Mouse (Mus musculus) hindbrain, embryonic 14.5 days (tissue): ENCODE measurements around the gene Bcr. TPM values are rescaled to one million over a fixed set of nuclear protein-coding genes. Genes with fewer than 3 reads are reported as not detected.

ENCODE experiments used
- ATAC-seq: fragments of 200-750 bp; cut with Nextera tagmentation; 2 replicates; pipeline ENCODE4 v1.8.0; 2017; ENCODE audit warnings: moderate number of reproducible peaks, mild to moderate bottlenecking, moderate TSS enrichment, moderate library complexity; ENCODE audit not compliant: low FRiP score
- DNase-seq: peaks from one replicate; pipeline ENCODE4 v3.0.0-alpha.2; 2015; ENCODE audit warnings: low spot score
- H3K27ac ChIP-seq: fragments of 300-500 bp; sonication (generic); 2 replicates; pipeline ENCODE4 v1.5.1; 2014; ENCODE audit warnings: mild to moderate bottlenecking, moderate library complexity
- H3K27me3 ChIP-seq: fragments of 300-500 bp; sonication (generic); 2 replicates; pipeline ENCODE4 v1.6.1; 2014; ENCODE audit warnings: mild to moderate bottlenecking, low read length, mixed read lengths; ENCODE audit not compliant: control insufficient read depth, insufficient read depth
- H3K36me3 ChIP-seq: fragments of 300-500 bp; sonication (generic); replicated peaks from 2 replicates; pipeline ENCODE4 v1.6.1; 2014; ENCODE audit not compliant: control insufficient read depth, insufficient read depth
- H3K4me1 ChIP-seq: fragments of 300-500 bp; sonication (generic); replicated peaks from 2 replicates; pipeline ENCODE4 v1.6.1; 2014; ENCODE audit warnings: antibody characterized with exemption, low read length, mixed read lengths; ENCODE audit not compliant: control insufficient read depth, insufficient read depth
- H3K4me2 ChIP-seq: fragments of 300-500 bp; sonication (generic); replicated peaks from 2 replicates; pipeline ENCODE4 v1.6.1; 2014; ENCODE audit warnings: mild to moderate bottlenecking, moderate library complexity
- H3K4me3 ChIP-seq: fragments of 300-500 bp; sonication (generic); replicated peaks from 2 replicates; pipeline ENCODE4 v1.5.1; 2014; ENCODE audit warnings: mild to moderate bottlenecking, low read length
- H3K9ac ChIP-seq: fragments of 300-500 bp; sonication (generic); 2 replicates; pipeline ENCODE4 v1.6.1; 2014
- H3K9me3 ChIP-seq: fragments of 300-500 bp; sonication (generic); 2 replicates; pipeline ENCODE4 v1.6.1; 2016; ENCODE audit warnings: low read length; ENCODE audit not compliant: control insufficient read depth
- WGBS: fragments of 180-500 bp; shearing (Covaris S2); extraction: QIAGEN DNeasy Blood & Tissue Kit; methylation state at CpG from one replicate; pipeline ENCODE4 v1.1.7; 2014; 5-methylcytosine and 5-hydroxymethylcytosine counted together
- polyA plus RNA-seq: library from polyadenylated mRNA; unstranded; fragments of >200 nt; fragmentation: Nextera tagmentation; extraction: Ambion mirVana; gene quantifications from 2 replicates; pipeline ENCODE4 v1.2.1, GENCODE M21; 2014

The Bcr gene
- polyA plus RNA-seq, 1 experiment from 2014 or later: 24.0 TPM

DNA sequence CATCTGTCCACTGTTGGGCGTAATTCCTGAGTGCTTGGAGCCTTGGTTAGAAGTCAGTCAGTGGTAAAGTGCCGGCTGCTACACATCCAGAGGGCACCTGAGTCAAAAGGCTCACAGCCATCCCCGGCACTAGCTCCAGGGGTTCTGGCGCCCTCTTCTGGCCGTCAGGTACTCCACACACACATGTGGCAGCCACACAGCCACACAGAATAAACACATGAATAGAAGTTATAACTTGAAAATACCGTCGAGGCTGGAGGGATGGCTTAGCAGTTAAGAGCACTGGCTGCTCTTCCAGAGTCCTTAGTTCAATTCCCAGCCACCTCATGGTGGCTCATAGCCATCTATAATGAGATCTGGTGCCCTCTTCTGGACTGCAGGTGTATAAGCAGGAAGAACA lies 131.3 kb downstream of the Bcr start:
- no peak overlapping the region for H3K9ac ChIP-seq
- H3K4me1 ChIP-seq: no peaks in the 10 kb centered on the region
- no peak overlapping the region for H3K4me3 ChIP-seq
- no peaks in the 10 kb centered on the region for H3K9me3 ChIP-seq
- ATAC-seq (no peak), DNase-seq (no peak)
- H3K4me2 ChIP-seq: no peak overlapping the region
- H3K27me3 ChIP-seq: no peaks in the 10 kb centered on the region
- H3K36me3 ChIP-seq: no peaks in the 10 kb centered on the region
- H3K27ac ChIP-seq: no peak overlapping the region
- WGBS: 48% methylated on average over 7 of the region's 7 CpGs

GRCm38 (mm10) chr10:75197817-75198216 lies 137.4 kb downstream of the Bcr start:
- no peak for DNase-seq
- H3K4me2 ChIP-seq: no peak overlapping the region
- WGBS: 93% methylated on average over 1 of the region's 1 CpGs
- H3K9ac ChIP-seq: no peak overlapping the region
- H3K27ac ChIP-seq: no peak overlapping the region
- no peaks in the 10 kb centered on the region for H3K27me3 ChIP-seq
- H3K4me3 ChIP-seq: no peak overlapping the region
- no peaks in the 10 kb centered on the region for H3K4me1 ChIP-seq
- ATAC-seq: no peak
- H3K36me3 ChIP-seq: no peaks in the 10 kb centered on the region
- no peaks in the 10 kb centered on the region for H3K9me3 ChIP-seq

- no peak for ATAC-seq
Observed at GRCm38 (mm10) chr10:75200733-75201132, 140.3 kb downstream of the Bcr start.

DNA sequence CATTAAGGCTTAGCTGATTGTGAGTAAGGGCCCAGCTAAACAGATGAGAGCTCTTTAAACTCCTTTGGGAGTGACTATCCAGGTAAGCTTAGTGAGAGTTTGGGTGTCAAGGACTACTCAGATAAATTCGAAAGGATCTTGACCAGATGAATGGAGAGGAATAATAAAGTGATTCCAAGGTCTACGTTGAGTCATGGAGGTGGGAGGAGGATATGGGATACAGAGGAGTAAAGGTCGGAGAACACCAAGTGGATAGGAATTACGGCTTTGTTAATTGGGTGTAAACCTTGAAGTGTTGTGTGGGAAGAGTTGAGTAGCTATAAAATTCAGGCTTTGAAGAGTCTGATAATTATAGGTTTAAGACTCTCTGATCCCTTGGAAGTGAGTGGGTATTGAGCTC lies 145.8 kb downstream of the Bcr start:
- Histone ChIP-seq H3K27me3 (no peaks in the 10 kb centered on the region), H3K4me1 (no peaks in the 10 kb centered on the region), H3K4me3 (no peak overlapping the region), H3K9me3 (no peaks in the 10 kb centered on the region), H3K4me2 (no peak overlapping the region), H3K9ac (no peak overlapping the region), H3K36me3 (no peaks in the 10 kb centered on the region), H3K27ac (no peak overlapping the region)
- DNase-seq (no peak), ATAC-seq (no peak)
- WGBS: 82% methylated on average over 4 of the region's 4 CpGs

More at GRCm38 (mm10) chr10:75200733-75201132, 140.3 kb downstream of the Bcr start:
- H3K4me1 ChIP-seq: no peaks in the 10 kb centered on the region
- H3K27me3 ChIP-seq: no peaks in the 10 kb centered on the region
- no peak for DNase-seq
- 91% methylated on average over 1 of the region's 1 CpGs for WGBS
- H3K36me3 ChIP-seq: no peaks in the 10 kb centered on the region
- no peak overlapping the region for H3K4me2 ChIP-seq
- no peaks in the 10 kb centered on the region for H3K9me3 ChIP-seq
- H3K9ac ChIP-seq: no peak overlapping the region
- no peak overlapping the region for H3K4me3 ChIP-seq
- H3K27ac ChIP-seq: no peak overlapping the region

GRCm38 (mm10) chr10:75210841-75211240 lies 150.4 kb downstream of the Bcr start:
- Histone ChIP-seq H3K27me3 (no peaks in the 10 kb centered on the region), H3K9me3 (no peaks in the 10 kb centered on the region), H3K36me3 (no peaks in the 10 kb centered on the region), H3K27ac (peak overlapping the region; percentile 99; the same call in 1 of the 2 replicates), H3K4me1 (peaks cover 13% of the 10 kb centered on the region), H3K4me3 (no peak overlapping the region), H3K4me2 (peak overlapping the region; percentile 69; the same call in 1 of the 2 replicates), H3K9ac (0 out of 2 replicates have a peak overlapping the region, but pooled peaks have one; percentile 96)
- DNase-seq: no peak
- ATAC-seq: no peak
- WGBS: 93% methylated on average over 3 of the region's 3 CpGs

GRCm38 (mm10) chr10:75211807-75212645 lies 151.6 kb downstream of the Bcr start, which contains the start of gene Specc1l:
TSS of gene Specc1l (plus strand) at chr10:75212073.
- no peaks in the 10 kb centered on the region for H3K9me3 ChIP-seq
- no peaks in the 10 kb centered on the region for H3K36me3 ChIP-seq
- peak within 1 kb of the TSS; percentile 90 for H3K4me3 ChIP-seq
- peak within 1 kb of the TSS; percentile 99 for H3K27ac ChIP-seq
- no peaks in the 10 kb centered on the region for H3K27me3 ChIP-seq
- peak within 1 kb of the TSS; percentile 69 for H3K4me2 ChIP-seq
- under 1% methylated on average over 74 of the region's 80 CpGs for WGBS
- ATAC-seq: peak; percentile 98
- H3K4me1 ChIP-seq: peaks cover 13% of the 10 kb centered on the region
- peak; percentile 96 for DNase-seq
- peak within 1 kb of the TSS; percentile 96 for H3K9ac ChIP-seq

- Histone ChIP-seq H3K4me2 (peak overlapping the region; percentile 69), H3K4me3 (peak overlapping the region; percentile 90), H3K27ac (peak overlapping the region; percentile 99), H3K27me3 (no peaks in the 10 kb centered on the region), H3K9me3 (no peaks in the 10 kb centered on the region), H3K4me1 (peaks cover 13% of the 10 kb centered on the region), H3K36me3 (no peaks in the 10 kb centered on the region), H3K9ac (peak overlapping the region; percentile 96)
- DNase-seq: peak; percentile 35
- ATAC-seq: no peak
- 37% methylated on average over 7 of the region's 7 CpGs for WGBS
Observed at GRCm38 (mm10) chr10:75212981-75213380, 152.6 kb downstream of the Bcr start.

- no peak overlapping the region for H3K4me3 ChIP-seq
- no peaks in the 10 kb centered on the region for H3K27me3 ChIP-seq
- H3K9me3 ChIP-seq: no peaks in the 10 kb centered on the region
- no peak overlapping the region for H3K27ac ChIP-seq
- no peak overlapping the region for H3K9ac ChIP-seq
- DNase-seq (no peak), ATAC-seq (no peak)
- H3K4me2 ChIP-seq: no peak overlapping the region
- WGBS: 92% methylated on average over 3 of the region's 3 CpGs
- 0 out of 2 replicates have a peak, but pooled peaks cover 4% of the 10 kb centered on the region for H3K4me1 ChIP-seq
- H3K36me3 ChIP-seq: no peaks in the 10 kb centered on the region
Observed at GRCm38 (mm10) chr10:75220722-75221121, 160.3 kb downstream of the Bcr start.

DNA sequence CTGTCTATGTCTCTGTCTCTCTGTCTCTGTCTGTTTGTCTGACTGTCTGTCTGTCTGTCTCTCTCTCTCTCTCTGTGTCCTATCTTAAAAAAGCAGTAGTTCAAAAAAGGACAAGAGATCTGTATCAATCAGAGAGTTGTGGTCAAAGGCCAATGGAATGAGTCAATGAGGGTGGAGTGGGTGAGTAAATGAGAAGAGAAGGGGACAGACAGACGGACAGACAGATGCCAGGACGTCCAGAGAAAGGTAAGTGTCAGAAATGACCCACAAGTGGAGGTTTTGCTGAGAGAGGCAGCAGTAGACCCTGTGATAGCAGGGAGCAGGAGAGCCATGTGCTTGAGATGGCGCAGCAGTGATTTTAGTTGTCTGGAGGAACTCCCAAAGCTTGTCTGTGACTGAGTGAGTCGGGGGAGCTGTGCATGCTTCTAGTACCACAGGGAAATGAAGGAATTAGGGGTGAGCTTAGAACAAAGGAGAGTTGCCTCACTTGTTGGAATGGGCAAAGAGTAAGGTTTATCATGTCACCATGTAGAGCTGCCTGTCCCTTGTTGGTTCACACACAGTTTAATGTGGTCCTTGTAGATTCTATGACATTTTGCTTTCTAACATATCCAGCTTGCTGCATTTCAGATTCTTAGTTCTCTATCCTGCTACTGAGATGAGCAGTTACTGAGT lies 161.7 kb downstream of the Bcr start:
- Histone ChIP-seq H3K4me2 (no peak overlapping the region), H3K27ac (no peak overlapping the region), H3K9me3 (no peaks in the 10 kb centered on the region), H3K4me1 (0 out of 2 replicates have a peak, but pooled peaks cover 4% of the 10 kb centered on the region), H3K27me3 (no peaks in the 10 kb centered on the region), H3K36me3 (no peaks in the 10 kb centered on the region), H3K9ac (no peak overlapping the region), H3K4me3 (no peak overlapping the region)
- no peak for ATAC-seq
- no peak for DNase-seq
- 78% methylated on average over 4 of the region's 4 CpGs for WGBS
